Mouse (Mus musculus): ENCODE data around the gene Insm2.
"Not testable (repeated sequence)": the region's sequence is repeated elsewhere in the genome, so short reads cannot be mapped to it uniquely, and the experiment has no call there.

Insm2 gene

GRCm38 (mm10) chr12:55598887-55599561, at the start of gene Insm2:
Gene Insm2 (plus strand): TSS chr12:55599427.
- DNase-seq (ENCODE audit: low spot score in 2 of 2), result no peak

DNA sequence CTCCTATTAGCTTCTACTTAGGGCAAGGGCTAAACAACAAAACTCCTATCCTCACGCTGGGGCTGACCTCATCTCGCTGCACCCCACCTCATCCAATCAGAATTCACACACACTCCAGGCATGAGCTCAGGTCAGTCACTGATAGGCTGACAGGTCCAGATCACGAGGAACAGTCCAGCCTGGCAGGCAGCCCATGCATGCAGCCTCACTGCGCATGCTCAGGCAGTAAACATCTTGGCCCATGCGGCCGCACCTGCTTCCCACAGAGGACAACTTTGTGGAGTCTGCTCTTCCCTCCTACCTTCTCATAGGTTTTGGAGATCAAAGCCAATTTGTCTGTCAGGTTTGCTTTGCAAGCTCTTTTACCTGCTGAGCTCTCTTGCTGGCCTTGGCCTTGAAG, 44.3 kb upstream of the Insm2 start:
- DNase-seq (ENCODE audit: low spot score in 2 of 2), result not testable (repeated sequence)

DNA sequence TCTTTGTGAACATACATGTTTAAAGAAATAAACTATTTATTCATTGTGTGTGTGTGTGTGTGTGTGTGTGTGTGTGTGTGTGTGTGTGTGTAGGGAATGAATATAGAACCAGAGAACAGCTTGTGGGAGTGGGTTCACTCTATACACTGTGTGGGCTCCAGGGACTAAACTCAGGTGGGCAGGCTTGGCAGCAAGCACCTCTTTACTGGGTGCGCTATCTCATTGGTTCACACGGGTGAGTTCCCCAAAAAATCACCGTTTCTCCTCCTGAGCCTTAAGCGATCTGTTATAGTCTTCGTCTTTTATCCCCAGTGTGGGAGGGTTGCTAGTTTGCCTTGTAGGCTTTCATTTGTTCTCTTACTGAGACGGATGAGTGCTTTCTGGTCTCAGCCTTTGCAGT, 41.4 kb upstream of the Insm2 start:
- no peak for DNase-seq (ENCODE audit: low spot score in 2 of 2)

GRCm38 (mm10) chr12:55559184-55559855, 39.9 kb upstream of the Insm2 start:
- DNase-seq (ENCODE audit: low spot score in 2 of 2), result no peak

GRCm38 (mm10) chr12:55560025-55560690, 39.1 kb upstream of the Insm2 start:
- DNase-seq (ENCODE audit: low spot score in 2 of 2), result no peak

DNA sequence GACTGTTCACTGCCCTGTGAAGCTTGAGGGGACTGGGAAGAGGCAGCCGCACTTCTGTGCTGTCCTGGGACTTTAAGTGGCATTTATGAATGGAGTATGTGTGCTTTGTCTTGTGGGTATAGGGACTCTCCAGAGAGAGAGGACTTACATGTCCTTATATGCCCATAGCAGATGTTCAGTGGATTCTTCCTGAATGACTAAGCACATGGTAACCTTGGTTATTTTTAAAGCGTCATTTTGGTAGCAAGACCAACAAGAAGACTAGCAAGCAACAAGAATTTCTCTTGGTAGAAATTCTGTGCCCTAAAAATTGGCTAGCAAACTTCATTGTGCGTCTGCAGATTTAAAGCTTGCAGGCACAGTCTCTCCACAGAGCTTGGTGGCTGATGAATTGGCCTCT, 35.5 kb upstream of the Insm2 start:
- no peak for DNase-seq (ENCODE audit: low spot score in 2 of 2)

GRCm38 (mm10) chr12:55564187-55564963, 34.9 kb upstream of the Insm2 start:
- DNase-seq (ENCODE audit: low spot score in 2 of 2), result no peak

DNA sequence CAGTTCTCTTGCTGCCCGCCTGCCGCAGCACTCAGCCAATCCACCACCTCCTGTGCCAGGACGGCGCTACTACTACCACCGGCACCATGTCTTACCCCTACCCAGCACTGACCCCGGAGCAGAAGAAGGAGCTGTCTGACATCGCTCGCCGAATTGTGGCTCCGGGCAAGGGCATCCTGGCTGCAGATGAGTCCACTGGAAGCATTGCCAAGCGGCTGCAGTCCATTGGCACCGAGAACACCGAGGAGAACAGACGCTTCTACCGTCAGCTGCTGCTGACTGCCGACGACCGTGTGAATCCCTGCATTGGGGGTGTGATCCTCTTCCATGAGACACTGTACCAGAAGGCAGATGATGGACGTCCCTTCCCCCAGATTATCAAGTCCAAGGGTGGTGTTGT, 34.0 kb upstream of the Insm2 start, which contains the start of gene Aldoart2:
Aldoart2 (plus strand) TSS at position 34 of the 400 bp plus-strand sequence.
- no peak for DNase-seq (ENCODE audit: low spot score in 2 of 2)

DNA sequence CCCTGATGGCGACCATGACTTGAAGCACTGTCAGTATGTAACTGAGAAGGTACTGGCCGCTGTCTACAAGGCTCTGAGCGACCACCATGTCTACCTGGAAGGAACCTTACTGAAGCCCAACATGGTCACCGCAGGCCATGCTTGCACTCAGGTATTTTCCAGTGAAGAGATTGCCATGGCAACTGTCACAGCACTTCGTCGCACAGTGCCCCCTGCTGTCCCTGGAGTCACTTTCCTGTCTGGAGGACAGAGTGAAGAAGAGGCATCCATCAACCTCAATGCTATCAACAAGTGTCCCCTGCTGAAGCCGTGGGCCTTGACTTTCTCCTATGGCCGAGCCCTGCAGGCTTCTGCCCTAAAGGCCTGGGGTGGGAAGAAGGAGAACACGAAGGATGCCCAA, 33.4 kb upstream of the Insm2 start:
- DNase-seq (ENCODE audit: low spot score in 2 of 2), result no peak

- no peak for DNase-seq (ENCODE audit: low spot score in 2 of 2)
Measured at GRCm38 (mm10) chr12:55566837-55567236, 32.4 kb upstream of the Insm2 start.

GRCm38 (mm10) chr12:55568466-55568865, 30.8 kb upstream of the Insm2 start:
- no peak for DNase-seq (ENCODE audit: low spot score in 2 of 2)

DNA sequence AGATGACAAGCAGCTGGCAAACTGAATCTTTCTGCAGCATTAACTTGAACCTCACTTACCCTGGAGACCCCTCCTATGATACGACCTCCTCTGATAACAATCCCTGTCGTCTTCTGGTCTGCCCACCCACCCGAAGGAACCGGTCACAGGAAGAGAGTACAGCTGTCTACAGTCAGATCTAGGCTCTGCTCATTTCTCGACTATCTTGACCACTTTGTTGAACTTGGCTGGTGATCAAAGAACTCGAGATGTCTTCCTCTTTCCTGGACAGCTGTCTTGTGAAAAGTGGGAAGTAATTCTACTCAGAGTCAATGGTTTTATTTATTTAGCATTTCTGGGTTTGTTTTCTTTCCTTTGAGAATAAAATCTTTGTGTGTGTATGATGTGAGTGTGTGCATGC, 29.6 kb upstream of the Insm2 start:
- DNase-seq (ENCODE audit: low spot score in 2 of 2), result no peak

DNA sequence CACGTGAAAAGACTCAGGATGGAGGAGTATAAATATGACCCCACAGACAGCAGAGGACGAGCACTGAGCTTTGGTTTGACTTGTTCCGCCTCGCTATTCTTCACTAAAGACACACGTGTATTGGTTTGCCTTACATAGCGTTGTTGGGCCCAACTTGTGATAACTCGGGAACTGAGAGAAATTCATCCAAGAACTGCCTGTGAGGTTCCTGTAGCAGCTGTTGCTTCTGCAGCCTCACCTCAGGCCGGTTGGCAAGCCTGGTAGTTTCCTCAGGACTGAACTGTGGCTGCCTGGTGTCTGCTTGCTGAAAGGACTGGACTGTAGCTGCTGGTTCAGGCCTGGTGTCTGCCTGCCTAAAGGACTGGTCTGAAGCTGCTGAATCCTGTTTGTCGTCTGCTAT, 28.6 kb upstream of the Insm2 start:
- no peak for DNase-seq (ENCODE audit: low spot score in 2 of 2)

DNA sequence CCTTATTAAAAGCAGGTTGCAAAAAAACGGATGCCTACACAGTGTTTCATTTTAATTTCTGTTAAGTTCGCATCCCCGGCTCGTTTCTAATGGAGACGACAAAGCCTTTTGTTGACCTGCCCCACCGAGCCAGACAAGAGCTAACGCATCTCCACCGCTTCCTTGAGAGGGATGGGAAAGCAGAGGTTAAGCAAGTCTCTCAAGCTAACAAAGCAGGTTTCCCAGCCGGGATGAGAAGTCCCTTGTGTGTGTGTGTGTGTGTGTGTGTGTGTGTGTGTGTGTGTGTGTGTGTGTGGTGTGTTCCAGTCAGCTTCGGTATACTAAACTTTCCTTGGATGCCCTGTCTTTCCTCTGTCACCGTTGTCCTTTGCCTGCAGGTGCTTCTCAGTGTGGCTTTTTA, 28.0 kb upstream of the Insm2 start:
- no peak for DNase-seq (ENCODE audit: low spot score in 2 of 2)

DNA sequence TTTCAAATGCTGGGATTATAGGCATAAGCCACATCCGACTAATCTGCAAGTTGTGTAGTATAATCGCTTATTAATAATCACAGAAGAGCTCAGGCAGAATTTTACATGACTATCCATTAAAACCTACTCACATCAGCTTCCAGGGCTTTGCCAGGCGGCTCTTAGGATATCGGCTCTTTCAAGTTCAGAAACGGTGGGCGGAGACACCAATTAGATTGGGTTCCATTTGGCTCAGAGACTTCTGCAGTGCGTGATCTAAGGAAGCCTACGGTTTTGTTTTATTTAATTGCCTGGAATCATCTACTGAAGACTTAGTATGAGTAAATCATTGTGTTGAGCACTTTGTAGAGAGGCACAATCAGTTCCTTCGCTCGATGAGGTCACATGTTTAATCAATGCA, 27.6 kb upstream of the Insm2 start:
- DNase-seq (ENCODE audit: low spot score in 2 of 2), result no peak

- DNase-seq (ENCODE audit: low spot score in 2 of 2), result no peak
Measured at GRCm38 (mm10) chr12:55573089-55573488, 26.1 kb upstream of the Insm2 start.

DNA sequence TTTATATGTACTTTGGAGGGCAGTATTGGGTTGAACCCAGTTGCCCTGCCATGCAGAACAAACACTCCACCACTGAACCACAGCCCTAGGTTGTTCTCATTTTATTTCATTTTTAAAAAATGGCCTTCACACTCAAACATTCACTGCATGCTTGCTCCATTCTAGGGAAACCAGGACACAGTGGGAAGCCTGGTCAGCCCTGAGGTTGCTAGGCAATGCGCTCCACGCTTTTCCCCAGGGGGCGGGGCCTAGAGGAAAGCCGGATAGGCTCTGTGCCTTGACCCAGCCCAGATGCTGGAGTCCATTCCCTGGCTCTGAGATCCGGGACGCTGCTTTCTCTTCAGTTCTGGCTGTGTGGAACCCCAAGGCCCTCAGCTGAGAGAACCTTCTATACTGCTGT, 25.4 kb upstream of the Insm2 start:
- no peak for DNase-seq (ENCODE audit: low spot score in 2 of 2)

- DNase-seq (ENCODE audit: low spot score in 2 of 2), result not testable (repeated sequence)
Measured at GRCm38 (mm10) chr12:55586936-55587335, 12.3 kb upstream of the Insm2 start.

DNA sequence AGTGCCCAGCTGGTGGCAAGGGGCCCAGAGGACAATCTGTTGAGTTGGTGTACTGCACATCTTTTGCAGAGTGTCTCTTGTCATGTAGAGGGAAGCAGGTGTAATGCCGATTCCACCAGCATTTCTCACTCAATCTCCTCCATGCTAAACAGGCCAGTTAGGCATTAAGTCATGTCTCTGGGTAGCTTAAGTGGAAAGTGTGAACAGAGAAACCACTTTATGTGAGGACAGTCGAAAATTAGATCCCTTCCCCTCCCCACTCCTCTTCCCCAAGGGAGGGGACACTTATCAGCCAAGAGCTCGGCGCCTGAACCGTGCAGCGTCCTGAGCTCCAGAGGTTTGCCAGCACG, 715 bp upstream of the Insm2 start:
- DNase-seq (ENCODE audit: low spot score in 2 of 2), result no peak

GRCm38 (mm10) chr12:55599639-55600502, 644 bp downstream of the Insm2 start:
- peak; percentile 10 to 28 for DNase-seq (ENCODE audit: low spot score in 2 of 2)

GRCm38 (mm10) chr12:55600503-55600994, 1.3 kb downstream of the Insm2 start:
- no peak for DNase-seq (ENCODE audit: low spot score in 2 of 2)

All from spleen, postnatal 14 days (tissue).